Mouse (Mus musculus) liver, embryonic 13.5 days (tissue): ENCODE measurements at regions not wholly inside any gene's neighbourhood (a gene's known extent, or its start where the extent isn't known, plus 50 kb on each side); places are given as distances from the start of the nearest gene placed in this dataset.

Source experiments
- ATAC-seq: fragments of 200-750 bp; cut with Nextera tagmentation; 2 replicates; pipeline ENCODE4 v1.8.0; 2017; ENCODE audit warnings: low read depth, mild to moderate bottlenecking, moderate number of reproducible peaks, moderate library complexity
- DNase-seq: peaks from one replicate; pipeline ENCODE4 v3.0.0; 2022
- H3K27ac ChIP-seq: fragments of 300-500 bp; sonication (generic); 2 replicates; pipeline ENCODE4 v1.5.1; 2015; ENCODE audit warnings: moderate library complexity, mild to moderate bottlenecking, inconsistent platforms
- H3K27me3 ChIP-seq: fragments of 300-500 bp; sonication (generic); 2 replicates; pipeline ENCODE4 v1.6.1; 2015; ENCODE audit warnings: mild to moderate bottlenecking, inconsistent platforms
- H3K36me3 ChIP-seq: fragments of 300-500 bp; sonication (generic); 2 replicates; pipeline ENCODE4 v1.6.1; 2015; ENCODE audit warnings: mild to moderate bottlenecking, inconsistent platforms
- H3K4me1 ChIP-seq: fragments of 300-500 bp; sonication (generic); replicated peaks from 2 replicates; pipeline ENCODE4 v1.6.1; 2015; ENCODE audit warnings: inconsistent platforms
- H3K4me2 ChIP-seq: fragments of 300-500 bp; sonication (generic); 2 replicates; pipeline ENCODE4 v1.6.1; 2015; ENCODE audit warnings: inconsistent platforms, mild to moderate bottlenecking, moderate library complexity
- H3K4me3 ChIP-seq: fragments of 300-500 bp; sonication (generic); replicated peaks from 2 replicates; pipeline ENCODE4 v1.5.1; 2015; ENCODE audit warnings: mild to moderate bottlenecking, inconsistent platforms
- H3K9ac ChIP-seq: fragments of 300-500 bp; sonication (generic); 2 replicates; pipeline ENCODE4 v1.6.1; 2015; ENCODE audit warnings: mild to moderate bottlenecking, inconsistent platforms
- H3K9me3 ChIP-seq: fragments of 300-500 bp; sonication (generic); replicated peaks from 2 replicates; pipeline ENCODE4 v1.6.1; 2016; ENCODE audit warnings: inconsistent platforms
- WGBS: fragments of 180-500 bp; shearing (Covaris S2); methylation state at CpG from one replicate; pipeline ENCODE4 v1.1.7; 2015; ENCODE audit not compliant: insufficient replicate concordance; 5-methylcytosine and 5-hydroxymethylcytosine counted together

- 47% methylated on average over 9 of the region's 9 CpGs for WGBS
- H3K9ac ChIP-seq, result no peak overlapping the region
- no peaks in the 10 kb centered on the region for H3K27me3 ChIP-seq
- DNase-seq, result no peak
- H3K4me2 ChIP-seq, result no peak overlapping the region
- no peaks in the 10 kb centered on the region for H3K4me1 ChIP-seq
- no peak overlapping the region for H3K27ac ChIP-seq
- H3K9me3 ChIP-seq, result no peaks in the 10 kb centered on the region
- no peak for ATAC-seq
- no peaks in the 10 kb centered on the region for H3K36me3 ChIP-seq
- H3K4me3 ChIP-seq, result no peak overlapping the region
These were observed 2292.7 kb upstream of the Gm7489 start for GRCm38 (mm10) chr15:51592069-51592435.

- WGBS, result 62% methylated on average over 13 of the region's 13 CpGs
- Histone ChIP-seq H3K27ac (no peak overlapping the region), H3K4me3 (no peak overlapping the region), H3K4me1 (no peaks in the 10 kb centered on the region), H3K36me3 (no peaks in the 10 kb centered on the region), H3K9me3 (no peaks in the 10 kb centered on the region), H3K9ac (no peak overlapping the region), H3K4me2 (no peak overlapping the region), H3K27me3 (no peaks in the 10 kb centered on the region)
- DNase-seq, result no peak
- no peak for ATAC-seq
These were observed 2291.9 kb upstream of the Gm7489 start for GRCm38 (mm10) chr15:51592511-51593498.

GRCm38 (mm10) chr15:51594060-51594459 lies 2290.6 kb upstream of the Gm7489 start:
- ATAC-seq, result no peak
- H3K36me3 ChIP-seq, result no peaks in the 10 kb centered on the region
- H3K9ac ChIP-seq, result no peak overlapping the region
- WGBS, result 41% methylated on average over 5 of the region's 5 CpGs
- no peak overlapping the region for H3K27ac ChIP-seq
- no peaks in the 10 kb centered on the region for H3K9me3 ChIP-seq
- H3K4me3 ChIP-seq, result no peak overlapping the region
- H3K27me3 ChIP-seq, result no peaks in the 10 kb centered on the region
- no peak for DNase-seq
- no peaks in the 10 kb centered on the region for H3K4me1 ChIP-seq
- no peak overlapping the region for H3K4me2 ChIP-seq

GRCm38 (mm10) chr15:51595655-51596054 lies 2289.1 kb upstream of the Gm7489 start:
- WGBS, result 67% methylated on average over 1 of the region's 1 CpGs
- no peaks in the 10 kb centered on the region for H3K27me3 ChIP-seq
- no peak overlapping the region for H3K4me3 ChIP-seq
- H3K4me2 ChIP-seq, result no peak overlapping the region
- no peak overlapping the region for H3K27ac ChIP-seq
- H3K36me3 ChIP-seq, result no peaks in the 10 kb centered on the region
- H3K4me1 ChIP-seq, result no peaks in the 10 kb centered on the region
- no peak overlapping the region for H3K9ac ChIP-seq
- no peak for DNase-seq
- no peaks in the 10 kb centered on the region for H3K9me3 ChIP-seq
- ATAC-seq, result no peak

- DNase-seq (no peak), ATAC-seq (no peak)
- Histone ChIP-seq H3K4me1 (no peaks in the 10 kb centered on the region), H3K4me2 (no peak overlapping the region), H3K9me3 (no peaks in the 10 kb centered on the region), H3K4me3 (no peak overlapping the region), H3K36me3 (no peaks in the 10 kb centered on the region), H3K27ac (no peak overlapping the region), H3K27me3 (no peaks in the 10 kb centered on the region), H3K9ac (no peak overlapping the region)
- WGBS, result 65% methylated on average over 3 of the region's 3 CpGs
These were observed 2286.9 kb upstream of the Gm7489 start for GRCm38 (mm10) chr15:51597841-51598240.

GRCm38 (mm10) chr15:51601128-51601855 lies 2283.4 kb upstream of the Gm7489 start:
- ATAC-seq, result no peak
- 45% methylated on average over 10 of the region's 10 CpGs for WGBS

GRCm38 (mm10) chr15:51621455-51621854 lies 2263.3 kb upstream of the Gm7489 start:
- Histone ChIP-seq H3K4me3 (no peak overlapping the region), H3K27me3 (no peaks in the 10 kb centered on the region), H3K27ac (no peak overlapping the region), H3K36me3 (no peaks in the 10 kb centered on the region), H3K4me2 (no peak overlapping the region), H3K9me3 (no peaks in the 10 kb centered on the region), H3K9ac (no peak overlapping the region), H3K4me1 (no peaks in the 10 kb centered on the region)
- ATAC-seq, result no peak
- DNase-seq, result no peak
- 75% methylated on average over 6 of the region's 6 CpGs for WGBS

More at GRCm38 (mm10) chr15:51601128-51601855, 2283.4 kb upstream of the Gm7489 start:
- Histone ChIP-seq H3K27me3 (no peaks in the 10 kb centered on the region), H3K4me2 (no peak overlapping the region), H3K27ac (no peak overlapping the region), H3K4me1 (no peaks in the 10 kb centered on the region), H3K36me3 (no peaks in the 10 kb centered on the region), H3K4me3 (no peak overlapping the region), H3K9me3 (no peaks in the 10 kb centered on the region), H3K9ac (no peak overlapping the region)
- no peak for DNase-seq

GRCm38 (mm10) chr15:51627463-51627862 lies 2257.2 kb upstream of the Gm7489 start:
- Histone ChIP-seq H3K4me1 (no peaks in the 10 kb centered on the region), H3K36me3 (no peaks in the 10 kb centered on the region), H3K4me3 (no peak overlapping the region), H3K9ac (no peak overlapping the region), H3K4me2 (no peak overlapping the region), H3K27ac (no peak overlapping the region), H3K9me3 (no peaks in the 10 kb centered on the region), H3K27me3 (no peaks in the 10 kb centered on the region)
- WGBS, result 69% methylated on average over 5 of the region's 5 CpGs
- ATAC-seq (no peak), DNase-seq (no peak)

GRCm38 (mm10) chr15:51628518-51628917 lies 2256.2 kb upstream of the Gm7489 start:
- ATAC-seq (no peak), DNase-seq (no peak)
- Histone ChIP-seq H3K9ac (no peak overlapping the region), H3K27me3 (no peaks in the 10 kb centered on the region), H3K27ac (no peak overlapping the region), H3K9me3 (no peaks in the 10 kb centered on the region), H3K4me3 (no peak overlapping the region), H3K36me3 (no peaks in the 10 kb centered on the region), H3K4me1 (no peaks in the 10 kb centered on the region), H3K4me2 (no peak overlapping the region)
- WGBS, result 55% methylated on average over 4 of the region's 4 CpGs

- 68% methylated on average over 10 of the region's 10 CpGs for WGBS
- no peak for ATAC-seq
- H3K9ac ChIP-seq, result no peak overlapping the region
These were observed 2252.8 kb upstream of the Gm7489 start for GRCm38 (mm10) chr15:51631881-51632280.

GRCm38 (mm10) chr15:51633068-51633467 lies 2251.6 kb upstream of the Gm7489 start:
- no peak for DNase-seq
- no peaks in the 10 kb centered on the region for H3K9me3 ChIP-seq
- ATAC-seq, result peak; percentile 43; the same call in 1 of the 2 replicates
- H3K4me1 ChIP-seq, result no peaks in the 10 kb centered on the region
- WGBS, result 51% methylated on average over 6 of the region's 6 CpGs
- H3K27ac ChIP-seq, result no peak overlapping the region
- H3K4me2 ChIP-seq, result no peak overlapping the region
- H3K9ac ChIP-seq, result no peak overlapping the region
- no peaks in the 10 kb centered on the region for H3K36me3 ChIP-seq
- H3K27me3 ChIP-seq, result no peaks in the 10 kb centered on the region
- H3K4me3 ChIP-seq, result no peak overlapping the region

More at GRCm38 (mm10) chr15:51631881-51632280, 2252.8 kb upstream of the Gm7489 start:
- no peak for DNase-seq
- Histone ChIP-seq H3K4me1 (no peaks in the 10 kb centered on the region), H3K27ac (no peak overlapping the region), H3K36me3 (no peaks in the 10 kb centered on the region), H3K4me3 (no peak overlapping the region), H3K4me2 (no peak overlapping the region), H3K9me3 (no peaks in the 10 kb centered on the region), H3K27me3 (no peaks in the 10 kb centered on the region)
